Mouse (Mus musculus) heart, adult 2 months (tissue): ENCODE results near the gene Psmd12. TPM values are rescaled to one million over a fixed set of nuclear protein-coding genes. Genes with fewer than 3 reads are reported as not detected.

ENCODE experiments used
- DNase-seq, 2 experiments: peaks; one replicate each; pipeline ENCODE4 v3.0.0; 2021
- H3K27ac ChIP-seq: fragments of 200-600 bp; 2 replicates; pipeline ENCODE4 v1.8.1; 2022
- H3K27me3 ChIP-seq: fragments of 200-500 bp; 2 replicates; pipeline ENCODE4 v1.6.1; 2012; ENCODE audit warnings: mild to moderate bottlenecking, low read length, inconsistent platforms, mixed read lengths; ENCODE audit not compliant: control insufficient read depth, insufficient read depth
- H3K36me3 ChIP-seq: fragments of 200-500 bp; 2 replicates; pipeline ENCODE4 v1.6.1; 2012; ENCODE audit warnings: low read length, inconsistent platforms; ENCODE audit not compliant: control insufficient read depth, insufficient read depth
- H3K4me1 ChIP-seq: fragments of 200-500 bp; 2 replicates; pipeline ENCODE4 v1.6.1; 2011; ENCODE audit warnings: low read length; ENCODE audit not compliant: control insufficient read depth, insufficient read depth
- H3K4me3 ChIP-seq: fragments of 200-600 bp; 2 replicates; pipeline ENCODE4 v1.8.1; 2022
- H3K79me2 ChIP-seq: fragments of 200-500 bp; replicated peaks from 2 replicates; pipeline ENCODE4 v1.6.1; 2012; ENCODE audit warnings: mild to moderate bottlenecking, inconsistent platforms, low read length, moderate library complexity, mixed read lengths; ENCODE audit not compliant: control insufficient read depth, insufficient read depth
- H3K9ac ChIP-seq: fragments of 200-500 bp; 2 replicates; pipeline ENCODE4 v1.6.1; 2012; ENCODE audit warnings: low read depth, mild to moderate bottlenecking, control low read depth, inconsistent platforms, low read length, mixed read lengths
- CTCF ChIP-seq: fragments of 200-600 bp; IDR thresholded peaks from 2 replicates; pipeline ENCODE4 v1.8.1; 2022; ENCODE audit warnings: antibody characterized with exemption, mild to moderate bottlenecking, moderate library complexity
- EP300 ChIP-seq: fragments of 200-500 bp; IDR thresholded peaks from 2 replicates; pipeline ENCODE4 v1.6.1; 2011; ENCODE audit warnings: low read depth, low read length, control low read depth; ENCODE audit not compliant: insufficient read depth
- POLR2A ChIP-seq: fragments of 200-500 bp; IDR thresholded peaks from 2 replicates; pipeline ENCODE4 v1.6.1; 2011; ENCODE audit warnings: mild to moderate bottlenecking, low read depth, low read length, control low read depth; ENCODE audit not compliant: insufficient read depth
- WGBS: fragments of 180-500 bp; shearing (Covaris S2); methylation state at CpG from one replicate; pipeline ENCODE4 v1.1.7; 2018; 5-methylcytosine and 5-hydroxymethylcytosine counted together
- intact Hi-C: fragments of 180-260 bp; cut with DNase I; formaldehyde crosslinking; loops from one replicate; pipeline ENCODE4 v1.15.1; 2025
- polyA plus RNA-seq: library from polyadenylated mRNA; depleted of rRNA; stranded (reverse); fragments of >200 nt; gene quantifications from 2 replicates; pipeline ENCODE4 v1.2.3, GENCODE M21; 2012
- total RNA-seq, 2 experiments: library from RNA; stranded (reverse); gene quantifications; 2 replicates each; pipeline ENCODE4 v1.2.3; 2021

Psmd12 gene
- total and polyA plus RNA-seq, 3 experiments: 22.6 to 92.2 (median 78.3) TPM

DNA sequence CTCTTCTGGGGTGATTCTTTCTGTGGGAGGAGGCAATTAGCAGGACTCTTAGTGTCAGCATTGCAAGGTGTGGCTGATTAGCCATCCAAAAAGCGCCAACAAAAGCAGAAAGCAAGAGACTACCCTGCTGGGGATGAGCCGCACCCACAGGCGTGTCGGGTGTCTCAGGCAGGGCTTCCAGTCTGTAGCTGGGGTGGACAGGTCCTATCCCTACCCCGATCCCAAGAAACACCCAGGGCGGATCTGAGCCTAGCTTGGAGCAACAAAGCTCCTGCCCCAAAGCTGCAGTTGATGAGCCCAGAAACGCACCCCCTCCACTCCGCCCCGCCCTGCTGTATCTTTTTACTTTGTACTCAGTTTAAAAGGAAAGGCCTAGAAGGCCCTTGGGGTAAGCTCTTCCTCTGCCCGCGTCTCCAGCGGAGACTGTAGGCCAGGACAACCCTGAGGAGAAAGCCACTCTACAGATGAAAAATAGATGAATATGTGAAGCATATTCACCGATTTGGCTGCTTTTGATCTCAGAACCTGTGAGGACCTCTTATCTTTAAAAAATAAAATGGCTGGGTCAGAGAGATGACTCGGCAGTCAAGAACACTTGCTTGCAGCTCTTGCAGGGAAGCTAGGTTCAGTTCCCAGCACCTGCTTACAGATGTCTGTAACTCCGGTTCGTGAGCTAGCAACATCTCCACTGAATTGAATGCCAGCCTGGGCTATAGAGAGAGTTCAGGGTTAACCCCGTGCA, 29.9 kb upstream of the Psmd12 start:
- Histone ChIP-seq H3K9ac (peak overlapping the region; percentile 28), H3K36me3 (peaks cover 9% of the 10 kb centered on the region), H3K4me3 (peak overlapping the region; percentile 23; the same call in 1 of the 2 replicates), H3K27me3 (no peaks in the 10 kb centered on the region), H3K4me1 (peaks cover 28% of the 10 kb centered on the region), H3K79me2 (no peaks in the 10 kb centered on the region; the same call in 1 of the 2 replicates), H3K27ac (peak overlapping the region; percentile 79)
- intact Hi-C loops: loop anchor here (2.0 kb wide), 1 partner anchor 27 kb away; no protein-coding TSS in a partner anchor
- TF ChIP-seq EP300 (no peak), CTCF (0 out of 2 replicates have a peak, but pooled peaks have one; percentile 4), POLR2A (no peak)
- peak; percentile 63 to 65 for DNase-seq
- WGBS: 59% methylated on average over 17 of the region's 17 CpGs

DNA sequence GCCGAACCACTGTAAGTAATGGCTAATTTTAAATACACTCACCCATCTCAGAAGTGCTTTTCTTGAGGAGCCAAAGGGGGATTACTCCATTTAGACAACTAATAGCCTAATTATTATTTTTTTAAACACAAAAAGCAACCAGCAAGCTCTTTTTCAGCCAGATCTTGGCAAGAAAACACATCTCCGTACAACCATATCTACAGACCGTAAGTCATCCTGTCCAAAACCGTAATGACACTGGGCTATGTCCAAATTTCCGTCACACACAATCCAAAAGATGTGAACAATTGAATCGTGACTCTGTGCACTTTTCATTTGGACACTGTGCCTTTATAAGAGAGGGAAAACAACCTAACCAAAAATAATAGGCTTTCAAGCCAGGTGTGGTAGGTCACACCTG, 29.2 kb upstream of the Psmd12 start:
- intact Hi-C loops: loop anchor here (2.0 kb wide), 1 partner anchor 19 kb away; no protein-coding TSS in a partner anchor
- Histone ChIP-seq H3K4me1 (peaks cover 31% of the 10 kb centered on the region), H3K79me2 (no peaks in the 10 kb centered on the region; the same call in 1 of the 2 replicates), H3K27me3 (no peaks in the 10 kb centered on the region), H3K4me3 (peak overlapping the region; percentile 23; the same call in 1 of the 2 replicates), H3K36me3 (peaks cover 9% of the 10 kb centered on the region), H3K27ac (peak overlapping the region; percentile 79), H3K9ac (no peak overlapping the region)
- TF ChIP-seq POLR2A (0 out of 2 replicates have a peak, but pooled peaks have one; percentile 22), EP300 (no peak)
- 16% methylated on average over 6 of the region's 6 CpGs for WGBS
- peak in 1 of 2 experiments; percentile 54 for DNase-seq

DNA sequence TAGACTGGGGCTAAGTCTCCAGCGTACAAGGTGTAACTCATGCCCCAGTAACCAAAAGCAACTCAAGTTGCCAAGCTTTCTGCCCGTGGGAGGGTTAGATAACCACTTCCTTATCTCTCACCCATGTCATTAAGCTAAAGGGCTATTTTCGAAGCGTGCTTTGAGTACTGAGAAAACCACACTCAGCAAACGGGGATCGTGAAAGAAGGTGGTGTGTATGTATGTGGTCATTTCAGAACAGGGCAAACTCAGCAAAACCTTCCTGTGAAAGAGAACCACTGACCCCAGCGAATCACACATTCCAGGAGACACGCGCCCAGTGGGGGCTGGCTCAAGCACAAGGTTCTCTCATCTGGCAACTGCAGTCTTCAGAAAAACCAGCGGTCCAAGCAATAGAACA, 28.2 kb upstream of the Psmd12 start:
- Histone ChIP-seq H3K27me3 (no peaks in the 10 kb centered on the region), H3K27ac (peak overlapping the region; percentile 79), H3K36me3 (peaks cover 7% of the 10 kb centered on the region), H3K9ac (peak overlapping the region; percentile 12), H3K4me3 (peak overlapping the region; percentile 16; the same call in 1 of the 2 replicates), H3K79me2 (no peaks in the 10 kb centered on the region; the same call in 1 of the 2 replicates), H3K4me1 (peaks cover 28% of the 10 kb centered on the region)
- 6% methylated on average over 10 of the region's 10 CpGs for WGBS
- intact Hi-C loops: loop anchor here (2.0 kb wide), 1 partner anchor 18 kb away; no protein-coding TSS in a partner anchor
- TF ChIP-seq POLR2A (no peak), EP300 (no peak), CTCF (no peak)
- DNase-seq: peak; percentile 57 to 60

DNA sequence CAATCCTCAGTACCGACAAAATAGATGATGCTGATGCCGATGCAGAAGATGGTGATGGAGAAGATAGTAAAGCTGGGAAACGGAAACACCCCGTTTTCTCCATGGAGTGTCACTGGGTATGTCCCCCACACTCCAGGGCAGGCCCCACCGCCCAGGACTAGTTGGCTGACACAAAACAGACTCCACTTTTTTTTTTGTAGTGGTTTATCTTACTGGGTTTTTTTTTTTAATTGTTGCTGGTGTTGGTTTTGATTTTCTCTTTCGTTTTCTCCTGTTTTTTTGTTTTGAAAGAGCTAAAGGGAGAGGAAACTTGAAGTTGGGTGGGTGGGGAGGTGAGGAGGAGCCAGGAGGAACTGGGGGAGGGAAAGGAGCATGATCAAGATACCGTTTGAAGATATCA, 27.2 kb upstream of the Psmd12 start:
- H3K9ac ChIP-seq: no peak overlapping the region
- intact Hi-C loops: no loop called here
- peaks cover 4% of the 10 kb centered on the region for H3K36me3 ChIP-seq
- peak overlapping the region; percentile 31; the same call in 1 of the 2 replicates for H3K27ac ChIP-seq
- DNase-seq: no peak
- no peaks in the 10 kb centered on the region; the same call in 1 of the 2 replicates for H3K79me2 ChIP-seq
- WGBS: 74% methylated on average over 7 of the region's 7 CpGs
- no peak for TF ChIP-seq CTCF
- no peak for TF ChIP-seq EP300
- TF ChIP-seq POLR2A: no peak
- no peaks in the 10 kb centered on the region for H3K27me3 ChIP-seq
- H3K4me1 ChIP-seq: peaks cover 24% of the 10 kb centered on the region
- H3K4me3 ChIP-seq: no peak overlapping the region

DNA sequence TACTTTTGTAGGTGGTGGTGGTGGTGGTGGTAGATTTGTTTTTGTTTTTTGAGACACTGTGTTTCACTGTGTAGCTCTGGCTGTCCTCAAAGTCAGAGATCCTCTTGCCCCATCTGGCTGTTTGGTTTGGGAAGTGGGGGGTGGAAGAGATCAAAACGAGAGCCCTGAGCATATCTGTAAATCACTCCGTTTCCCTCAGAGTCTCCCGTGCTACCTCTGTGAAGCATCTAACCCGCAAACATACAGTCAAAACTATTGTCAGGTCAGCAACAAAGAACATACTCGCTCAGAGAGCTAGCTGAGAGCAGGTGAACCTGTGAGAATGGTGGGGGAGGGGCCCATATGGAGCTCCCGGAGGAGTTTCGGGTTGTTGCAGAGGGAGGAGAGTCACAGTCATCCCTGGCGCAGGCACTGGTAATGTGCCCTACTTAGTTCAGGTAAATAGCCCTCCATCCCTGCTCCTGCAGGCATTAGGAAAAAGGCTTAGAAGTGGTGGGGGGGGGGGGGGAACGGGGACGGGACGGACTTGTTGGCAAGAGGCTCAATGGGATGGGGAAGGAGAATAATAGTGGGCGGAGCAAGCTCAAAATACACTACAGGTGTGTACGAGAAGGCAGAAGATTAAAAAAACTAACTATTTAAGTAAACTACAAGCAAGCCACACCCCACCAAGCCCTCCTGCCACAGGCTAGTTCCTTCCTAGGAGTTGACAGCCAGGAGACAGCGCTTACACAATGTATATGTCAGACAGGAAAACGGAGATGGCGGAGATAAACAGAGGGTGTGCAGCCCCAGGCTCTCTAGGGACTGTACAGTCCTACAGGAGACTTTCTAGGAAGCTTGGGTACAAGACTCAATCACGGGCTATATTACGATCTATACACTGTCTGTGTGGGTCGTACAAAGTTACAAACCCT, 24.5 kb upstream of the Psmd12 start:
- intact Hi-C loops: no loop called here
- Histone ChIP-seq H3K27me3 (no peaks in the 10 kb centered on the region), H3K36me3 (peaks cover 2% of the 10 kb centered on the region), H3K79me2 (peaks cover 5% of the 10 kb centered on the region), H3K9ac (no peak overlapping the region), H3K27ac (peak overlapping the region; percentile 16; the same call in 1 of the 2 replicates), H3K4me1 (peaks cover 14% of the 10 kb centered on the region), H3K4me3 (no peak overlapping the region)
- TF ChIP-seq POLR2A (no peak), EP300 (no peak), CTCF (no peak)
- 49% methylated on average over 16 of the region's 19 CpGs for WGBS
- DNase-seq: no peak
